Mouse (Mus musculus): ENCODE measurements around the gene Nemf. TPM values are rescaled to one million over a fixed set of nuclear protein-coding genes. Genes with fewer than 3 reads are reported as not detected.

The Nemf gene
- 6.4 TPM for polyA plus RNA-seq (2012; fragmentation: generic; extraction: Trizol)
- long read RNA-seq, experiment 1, full-length matches to known transcripts = 5 of 39 reads
- long read RNA-seq, experiment 1, partial matches to known transcripts = 27 of 39 reads
- long read RNA-seq, experiment 1, other reads (novel, unspliced or antisense) = 7 of 39 reads
- long read RNA-seq, experiment 2, partial matches to known transcripts = 103 of 114 reads
- long read RNA-seq, experiment 2, other reads (novel, unspliced or antisense) = 10 of 114 reads

DNA sequence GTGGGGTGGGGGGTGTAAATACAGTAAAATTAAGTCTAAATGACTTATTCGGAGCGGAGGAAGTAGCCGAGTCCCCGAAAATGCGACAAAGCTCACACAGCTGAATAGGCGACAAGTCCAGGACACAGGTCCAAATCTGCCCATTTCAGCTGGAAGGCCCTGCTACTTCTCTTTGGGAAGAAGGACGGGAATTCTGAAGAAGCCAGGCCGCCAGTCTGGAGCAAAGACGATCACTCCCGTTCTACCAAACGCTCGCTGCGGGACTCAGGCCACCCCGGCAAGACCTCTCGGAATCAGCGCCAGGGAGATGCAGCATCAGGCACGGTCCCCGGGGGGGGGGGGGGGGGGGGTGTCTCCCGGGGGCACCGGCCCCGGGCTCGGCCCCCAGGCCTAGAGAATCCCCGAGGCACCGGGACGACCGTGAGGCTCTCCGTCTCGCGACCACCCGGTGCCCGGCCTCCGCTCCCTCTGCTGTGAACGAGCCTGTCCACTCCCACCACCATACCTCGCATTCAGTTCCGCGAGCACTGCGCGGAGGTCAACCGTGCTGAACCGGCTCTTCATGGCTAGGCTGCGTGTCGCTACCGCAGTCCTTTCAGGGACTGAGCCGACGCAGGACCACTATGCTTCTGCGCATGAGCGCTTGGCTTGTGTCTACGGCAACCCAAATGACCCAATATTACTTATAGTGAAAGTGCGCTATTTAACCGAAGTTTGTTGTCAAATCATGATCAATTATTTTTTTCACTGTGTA is at the start of gene Nemf:
Nemf (minus strand) TSS at position 620 of the 754 bp plus-strand sequence.
- H3K79me3 ChIP-seq (ENCODE audit: low read depth) = peaks cover 13% of the 10 kb centered on the region
- no peaks in the 10 kb centered on the region for H3K27me3 ChIP-seq (ENCODE audit: control insufficient read depth, insufficient read depth, insufficient read length)
- peaks cover 32% of the 10 kb centered on the region for H3K36me3 ChIP-seq (ENCODE audit: control insufficient read depth, insufficient read depth)
- TF ChIP-seq CTCF (IDR thresholded peaks at IDR 0.05; ENCODE audit: control insufficient read depth, insufficient read depth, insufficient read length) = no peak
- peak; percentile 49 for TF ChIP-seq MAX (IDR thresholded peaks at IDR 0.05)
- TF ChIP-seq MYOD1 (IDR thresholded peaks at IDR 0.05; ENCODE audit: control insufficient read depth, insufficient read length, low read depth) = no peak
- TF ChIP-seq CEBPB (IDR thresholded peaks at IDR 0.05; ENCODE audit: low read depth) = no peak
- peak within 1 kb of the TSS; percentile 99 for H3ac ChIP-seq (ENCODE audit: control insufficient read depth, insufficient read length, low read depth)
- peak within 1 kb of the TSS; percentile 66 for H3K4me3 ChIP-seq (ENCODE audit: insufficient read depth, poor library complexity, severe bottlenecking)
- peaks cover 30% of the 10 kb centered on the region for H3K79me2 ChIP-seq (ENCODE audit: control insufficient read depth, insufficient read depth)

DNA sequence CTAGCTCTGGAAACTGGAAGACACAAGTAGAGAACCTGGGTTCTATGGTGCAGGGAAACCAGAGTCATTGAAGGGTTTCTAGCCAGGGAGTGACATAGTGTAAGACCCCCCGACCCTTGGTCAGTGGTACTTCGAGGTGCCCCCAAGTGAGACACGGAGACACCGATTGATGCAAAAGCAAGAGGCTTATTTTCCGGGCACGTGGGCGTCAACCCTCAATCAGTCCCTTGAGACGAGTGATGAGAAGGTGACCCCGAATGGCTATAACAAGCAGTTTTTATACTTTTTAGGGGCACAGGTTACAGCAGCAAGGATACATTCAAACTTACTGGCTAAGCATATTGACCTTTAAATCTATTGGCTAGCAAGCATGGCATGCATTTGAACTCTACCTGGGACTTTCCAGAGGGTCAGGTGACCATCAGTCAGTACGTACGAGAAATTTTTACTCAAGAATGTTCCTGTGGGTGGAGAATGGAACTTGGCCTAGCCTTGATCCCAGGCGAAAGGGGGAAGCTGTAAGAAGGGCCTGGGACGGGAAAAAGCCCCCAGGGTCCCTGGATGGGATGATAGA is 45.7 kb upstream of the Nemf start:
- H3K79me2 ChIP-seq (ENCODE audit: control insufficient read depth, insufficient read depth) = no peaks in the 10 kb centered on the region
- H3K79me3 ChIP-seq (ENCODE audit: low read depth) = no peaks in the 10 kb centered on the region
- no peaks in the 10 kb centered on the region for H3K27me3 ChIP-seq (ENCODE audit: control insufficient read depth, insufficient read depth, insufficient read length)
- H3ac ChIP-seq (ENCODE audit: control insufficient read depth, insufficient read length, low read depth) = no peak overlapping the region
- no peak for TF ChIP-seq CTCF (IDR thresholded peaks at IDR 0.05; ENCODE audit: control insufficient read depth, insufficient read depth, insufficient read length)
- TF ChIP-seq USF1 (IDR thresholded peaks at IDR 0.05; ENCODE audit: low read depth) = no peak
- TF ChIP-seq MAX (IDR thresholded peaks at IDR 0.05) = no peak
- no peak for TF ChIP-seq MYOG (IDR thresholded peaks at IDR 0.05; ENCODE audit: control insufficient read depth, extremely low read depth, insufficient read length)
- no peak for TF ChIP-seq CEBPB (IDR thresholded peaks at IDR 0.05; ENCODE audit: low read depth)
- TF ChIP-seq FOSL1 (IDR thresholded peaks at IDR 0.05; ENCODE audit: insufficient read depth, low read length, poor library complexity, severe bottlenecking) = no peak
- TF ChIP-seq MYOD1 (IDR thresholded peaks at IDR 0.05; ENCODE audit: control insufficient read depth, insufficient read length, low read depth) = no peak
- no peak overlapping the region for H3K4me3 ChIP-seq (ENCODE audit: insufficient read depth, poor library complexity, severe bottlenecking)
- no peaks in the 10 kb centered on the region for H3K36me3 ChIP-seq (ENCODE audit: control insufficient read depth, insufficient read depth)

DNA sequence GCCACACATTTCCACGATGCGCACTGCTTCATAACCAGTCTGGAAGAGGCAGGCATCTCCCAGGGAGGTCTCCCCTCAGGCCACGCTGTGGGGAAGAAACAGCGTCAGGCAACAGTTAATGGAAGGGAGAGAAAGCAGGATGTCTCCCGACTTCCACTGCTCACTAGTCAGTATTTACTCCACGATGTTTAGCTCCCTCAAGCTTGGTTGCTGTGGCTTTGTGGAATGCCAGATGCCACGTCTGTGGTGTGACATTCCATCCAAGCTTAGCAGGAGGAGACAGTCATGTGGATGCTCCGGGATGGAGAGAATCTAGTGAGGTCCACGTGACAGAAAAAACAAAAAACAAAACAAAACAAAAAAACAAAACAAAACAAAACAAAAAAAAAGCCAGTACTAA is 45.1 kb upstream of the Nemf start:
- Histone ChIP-seq H3K79me2 (ENCODE audit: control insufficient read depth, insufficient read depth) (no peaks in the 10 kb centered on the region), H3ac (ENCODE audit: control insufficient read depth, insufficient read length, low read depth) (peak overlapping the region; percentile 56), H3K4me3 (ENCODE audit: insufficient read depth, poor library complexity, severe bottlenecking) (no peak overlapping the region), H3K36me3 (ENCODE audit: control insufficient read depth, insufficient read depth) (no peaks in the 10 kb centered on the region), H3K79me3 (ENCODE audit: low read depth) (no peaks in the 10 kb centered on the region), H3K27me3 (ENCODE audit: control insufficient read depth, insufficient read depth, insufficient read length) (no peaks in the 10 kb centered on the region)
- TF ChIP-seq USF1 (IDR thresholded peaks at IDR 0.05; ENCODE audit: low read depth) (peak; percentile 15), FOSL1 (IDR thresholded peaks at IDR 0.05; ENCODE audit: insufficient read depth, low read length, poor library complexity, severe bottlenecking) (no peak)

DNA sequence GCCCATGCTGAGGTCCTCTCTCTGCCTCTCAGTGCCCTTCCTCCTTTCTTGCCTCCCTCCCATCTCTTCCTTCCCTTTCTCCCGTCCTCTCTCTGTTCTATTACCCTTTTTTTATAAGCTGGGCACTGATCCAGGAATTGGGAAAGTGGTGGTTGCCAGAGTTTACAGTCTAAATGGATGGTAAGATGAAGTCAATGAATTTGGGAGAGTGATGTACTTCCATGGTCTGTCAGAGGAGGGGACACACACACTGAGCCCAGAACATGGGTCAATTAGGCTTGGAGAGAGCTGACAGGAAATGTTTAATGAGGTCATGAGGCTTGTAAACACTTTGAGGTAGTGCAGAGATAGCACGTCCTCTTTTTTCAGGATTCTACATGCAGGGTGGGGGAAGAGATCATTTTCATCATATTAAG is 43.9 kb upstream of the Nemf start:
- Histone ChIP-seq H3K36me3 (ENCODE audit: control insufficient read depth, insufficient read depth) (no peaks in the 10 kb centered on the region), H3ac (ENCODE audit: control insufficient read depth, insufficient read length, low read depth) (no peak overlapping the region), H3K4me3 (ENCODE audit: insufficient read depth, poor library complexity, severe bottlenecking) (no peak overlapping the region), H3K79me2 (ENCODE audit: control insufficient read depth, insufficient read depth) (no peaks in the 10 kb centered on the region), H3K27me3 (ENCODE audit: control insufficient read depth, insufficient read depth, insufficient read length) (no peaks in the 10 kb centered on the region), H3K79me3 (ENCODE audit: low read depth) (no peaks in the 10 kb centered on the region)
- TF ChIP-seq CTCF (IDR thresholded peaks at IDR 0.05; ENCODE audit: control insufficient read depth, insufficient read depth, insufficient read length) = no peak
- TF ChIP-seq MAX (IDR thresholded peaks at IDR 0.05) = no peak
- no peak for TF ChIP-seq CEBPB (IDR thresholded peaks at IDR 0.05; ENCODE audit: low read depth)
- no peak for TF ChIP-seq MYOG (IDR thresholded peaks at IDR 0.05; ENCODE audit: control insufficient read depth, extremely low read depth, insufficient read length)

DNA sequence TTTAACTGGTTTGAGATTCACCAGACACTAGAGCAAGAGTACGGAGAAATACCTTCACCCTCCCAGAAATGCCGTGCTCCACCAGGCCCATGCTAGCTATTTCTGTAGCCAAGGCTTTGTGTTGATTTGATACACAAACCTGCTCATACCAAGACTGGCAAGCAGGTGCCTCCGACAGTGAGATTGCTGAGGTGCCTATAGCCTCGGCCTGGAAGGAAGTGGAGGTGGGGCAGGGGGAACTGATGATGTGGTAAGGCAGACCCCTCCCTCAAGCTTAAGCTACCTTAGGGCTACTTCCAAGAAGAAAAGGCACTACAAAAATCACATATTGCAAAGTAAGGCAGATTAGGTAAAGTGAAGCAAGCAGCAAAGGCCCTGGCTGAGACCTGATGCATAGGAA is 43.4 kb upstream of the Nemf start:
- H3K4me3 ChIP-seq (ENCODE audit: insufficient read depth, poor library complexity, severe bottlenecking) = no peak overlapping the region
- H3K36me3 ChIP-seq (ENCODE audit: control insufficient read depth, insufficient read depth) = no peaks in the 10 kb centered on the region
- TF ChIP-seq CEBPB (IDR thresholded peaks at IDR 0.05; ENCODE audit: low read depth) = no peak
- TF ChIP-seq FOSL1 (IDR thresholded peaks at IDR 0.05; ENCODE audit: insufficient read depth, low read length, poor library complexity, severe bottlenecking) = no peak
- TF ChIP-seq MYOG (IDR thresholded peaks at IDR 0.05; ENCODE audit: control insufficient read depth, extremely low read depth, insufficient read length) = no peak
- no peak for TF ChIP-seq MYOD1 (IDR thresholded peaks at IDR 0.05; ENCODE audit: control insufficient read depth, insufficient read length, low read depth)
- TF ChIP-seq USF1 (IDR thresholded peaks at IDR 0.05; ENCODE audit: low read depth) = no peak
- TF ChIP-seq CTCF (IDR thresholded peaks at IDR 0.05; ENCODE audit: control insufficient read depth, insufficient read depth, insufficient read length) = no peak
- TF ChIP-seq MAX (IDR thresholded peaks at IDR 0.05) = no peak
- no peaks in the 10 kb centered on the region for H3K79me2 ChIP-seq (ENCODE audit: control insufficient read depth, insufficient read depth)
- no peaks in the 10 kb centered on the region for H3K79me3 ChIP-seq (ENCODE audit: low read depth)
- H3K27me3 ChIP-seq (ENCODE audit: control insufficient read depth, insufficient read depth, insufficient read length) = no peaks in the 10 kb centered on the region
- no peak overlapping the region for H3ac ChIP-seq (ENCODE audit: control insufficient read depth, insufficient read length, low read depth)

DNA sequence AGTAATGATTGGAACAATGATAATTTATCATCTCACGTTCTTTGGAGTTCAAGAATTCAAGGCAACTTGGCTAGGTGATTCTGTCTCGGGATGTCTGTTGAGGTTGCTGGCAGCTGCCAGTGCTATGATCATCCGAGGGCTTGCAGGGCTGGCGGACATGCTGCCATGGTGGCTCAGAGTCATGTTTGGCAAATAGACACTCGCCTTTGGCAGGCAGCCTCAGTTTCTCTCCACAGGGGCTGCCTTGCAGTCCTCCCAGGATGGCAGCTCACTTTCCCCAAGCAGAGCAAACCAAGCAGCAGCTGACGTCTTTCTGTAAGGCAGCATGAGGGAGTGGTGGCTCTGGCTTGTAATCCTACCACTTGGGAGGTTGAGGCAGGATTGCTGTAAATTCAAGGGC is 37.5 kb upstream of the Nemf start:
- H3ac ChIP-seq (ENCODE audit: control insufficient read depth, insufficient read length, low read depth) = no peak overlapping the region
- H3K27me3 ChIP-seq (ENCODE audit: control insufficient read depth, insufficient read depth, insufficient read length) = no peaks in the 10 kb centered on the region
- TF ChIP-seq CEBPB (IDR thresholded peaks at IDR 0.05; ENCODE audit: low read depth) = no peak
- no peak for TF ChIP-seq MYOD1 (IDR thresholded peaks at IDR 0.05; ENCODE audit: control insufficient read depth, insufficient read length, low read depth)
- TF ChIP-seq CTCF (IDR thresholded peaks at IDR 0.05; ENCODE audit: control insufficient read depth, insufficient read depth, insufficient read length) = no peak
- no peak for TF ChIP-seq FOSL1 (IDR thresholded peaks at IDR 0.05; ENCODE audit: insufficient read depth, low read length, poor library complexity, severe bottlenecking)
- no peak for TF ChIP-seq MYOG (IDR thresholded peaks at IDR 0.05; ENCODE audit: control insufficient read depth, extremely low read depth, insufficient read length)
- TF ChIP-seq MAX (IDR thresholded peaks at IDR 0.05) = no peak
- TF ChIP-seq USF1 (IDR thresholded peaks at IDR 0.05; ENCODE audit: low read depth) = no peak
- no peaks in the 10 kb centered on the region for H3K79me2 ChIP-seq (ENCODE audit: control insufficient read depth, insufficient read depth)
- H3K36me3 ChIP-seq (ENCODE audit: control insufficient read depth, insufficient read depth) = no peaks in the 10 kb centered on the region
- H3K79me3 ChIP-seq (ENCODE audit: low read depth) = no peaks in the 10 kb centered on the region
- no peak overlapping the region for H3K4me3 ChIP-seq (ENCODE audit: insufficient read depth, poor library complexity, severe bottlenecking)
